Mouse (Mus musculus) E14TG2a.4 (cell line): Measurements from ENCODE around the gene Mcpt1.

ENCODE experiments used
- CTCF ChIP-seq: conservative IDR thresholded peaks from 2 replicates; pipeline ENCODE4 v1.5.1; 2014; ENCODE audit warnings: low read length
- NANOG ChIP-seq: IDR thresholded peaks from 2 replicates; pipeline ENCODE4 v1.6.1; 2014; ENCODE audit warnings: borderline replicate concordance, low read length, mixed read lengths
- POU5F1 ChIP-seq: IDR thresholded peaks from 2 replicates; pipeline ENCODE4 v1.6.1; 2014; ENCODE audit warnings: low read length, borderline replicate concordance

DNA sequence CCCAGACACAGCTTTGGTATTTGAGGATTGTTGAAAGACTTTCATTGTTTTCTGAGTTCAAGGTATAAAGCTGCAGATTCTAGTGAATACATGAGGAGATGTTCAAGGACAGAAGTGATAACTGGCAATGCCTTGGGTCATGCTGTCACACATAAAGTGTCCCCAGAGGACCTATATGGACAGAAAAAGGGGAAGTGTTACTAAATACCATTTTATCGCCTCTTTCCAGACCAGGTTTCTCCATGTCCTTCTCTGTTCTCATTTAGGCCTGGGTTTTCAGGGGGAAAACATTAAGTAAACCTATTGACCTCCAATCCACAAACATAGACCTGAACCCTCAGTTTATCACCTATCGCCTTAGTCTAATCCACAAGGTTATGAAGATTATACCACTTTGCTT lies 3.8 kb upstream of the Mcpt1 start:
- no peak for TF ChIP-seq CTCF
- no peak for TF ChIP-seq POU5F1
- TF ChIP-seq NANOG: no peak
